Mouse (Mus musculus) lung, adult 18-20 months (tissue): Measurements from ENCODE around the gene Mok.
A peak's percentile ranks its signal among the peaks of the same experiment; 100 is the strongest.

Experiments used
- DNase-seq, 2 experiments: peaks; one replicate each; pipeline ENCODE4 v3.0.0; 2022; ENCODE audit warnings: mixed read lengths in 2 of 2

Mok gene

GRCm38 (mm10) chr12:110846191-110846765, 5.5 kb upstream of the Mok start:
- DNase-seq, result no peak

- DNase-seq, result peak; percentile 94 to 96
These were observed 4.6 kb upstream of the Mok start for GRCm38 (mm10) chr12:110845131-110845880.

- DNase-seq, result peak; percentile 31 to 49
These were observed 3.7 kb upstream of the Mok start for GRCm38 (mm10) chr12:110844227-110845130.

GRCm38 (mm10) chr12:110843194-110844048, 2.7 kb upstream of the Mok start:
- peak; percentile 85 to 86 for DNase-seq

GRCm38 (mm10) chr12:110841731-110842493, 1.2 kb upstream of the Mok start:
- no peak for DNase-seq

- no peak for DNase-seq
These were observed 2.9 kb downstream of the Mok start for GRCm38 (mm10) chr12:110837850-110838249.

- DNase-seq, result no peak
These were observed 3.4 kb downstream of the Mok start for GRCm38 (mm10) chr12:110837192-110837841.

GRCm38 (mm10) chr12:110836729-110837128, 4.0 kb downstream of the Mok start:
- DNase-seq, result peak in 1 of 2 experiments; percentile 24

- DNase-seq, result no peak
These were observed 5.6 kb downstream of the Mok start for GRCm38 (mm10) chr12:110835182-110835581.

GRCm38 (mm10) chr12:110830293-110831024, 10.3 kb downstream of the Mok start:
- no peak for DNase-seq

- DNase-seq, result no peak
These were observed 11.8 kb downstream of the Mok start for GRCm38 (mm10) chr12:110828908-110829307.

GRCm38 (mm10) chr12:110822366-110822765, 18.4 kb downstream of the Mok start:
- no peak for DNase-seq

GRCm38 (mm10) chr12:110821787-110822186, 19.0 kb downstream of the Mok start:
- DNase-seq, result no peak

- no peak for DNase-seq
These were observed 21.4 kb downstream of the Mok start for GRCm38 (mm10) chr12:110819367-110819766.

- DNase-seq, result peak in 1 of 2 experiments; percentile 39
These were observed 23.9 kb downstream of the Mok start for GRCm38 (mm10) chr12:110816833-110817232.

- no peak for DNase-seq
These were observed 25.8 kb downstream of the Mok start for GRCm38 (mm10) chr12:110814924-110815323.

GRCm38 (mm10) chr12:110813624-110814023, 27.1 kb downstream of the Mok start:
- no peak for DNase-seq

- no peak for DNase-seq
These were observed 27.6 kb downstream of the Mok start for GRCm38 (mm10) chr12:110813132-110813531.

GRCm38 (mm10) chr12:110808848-110809247, 31.9 kb downstream of the Mok start:
- no peak for DNase-seq

- DNase-seq, result no peak
These were observed 32.3 kb downstream of the Mok start for GRCm38 (mm10) chr12:110808430-110808829.
